30 mouse cellular contexts compared by ENCODE assay signal in genomic region chr13:74029013-74029412, GRCm38 (mm10). TPM values are rescaled to one million over a fixed set of nuclear protein-coding genes. Genes with fewer than 3 reads are reported as not detected.
DNase-seq lines count a peak whose midpoint lies in the region; ATAC-seq and TF ChIP-seq lines count a peak whose summit lies in the region.
"Had no signal": no experiment of that assay in that cellular context is flagged by ENCODE, and none has a peak within 500 bp of the region (broad histone marks: within the 10 kb centered on the region; RNA-seq: fewer than 3 reads in every experiment).

No protein-coding gene starts in this region.

- peaks cover 5% of the 10 kb centered on the region; the same call in 1 of the 2 replicates for H3K36me3 ChIP-seq in heart, embryonic 10.5 days
- H3K36me3 ChIP-seq in heart, embryonic 11.5 days (ENCODE audit: control insufficient read depth, insufficient read depth, low read length), result no peaks in the 10 kb centered on the region
- H3K36me3 ChIP-seq in liver, embryonic 12.5 days, result no peaks in the 10 kb centered on the region
- H3K36me3 ChIP-seq: embryonic facial prominence, embryonic 13.5 days; forebrain, embryonic 15.5 days; limb, embryonic 12.5 days; midbrain, embryonic 10.5 days had no signal

- intact Hi-C loops in left cerebral cortex, adult 2 months (cut with DNase I), result no loop called here
- intact Hi-C loops in left cerebral cortex, postnatal 36 days (cut with DNase I), result no loop called here

- H3K9ac ChIP-seq in heart, embryonic 11.5 days (ENCODE audit: low read depth, low read length), result no peak overlapping the region
- H3K9ac ChIP-seq in liver, embryonic 12.5 days, result no peak overlapping the region
- H3K9ac ChIP-seq: embryonic facial prominence, embryonic 13.5 days; forebrain, embryonic 15.5 days; hindbrain, embryonic 13.5 days; limb, embryonic 12.5 days; midbrain, embryonic 15.5 days had no signal

- TF ChIP-seq CTCF in cerebellum, adult 2 months (IDR thresholded peaks at IDR 0.05; ENCODE audit: borderline replicate concordance, insufficient read depth, low read depth, low read length), result no peak
- no peak for TF ChIP-seq CTCF in left cerebral cortex, adult 2 months (IDR thresholded peaks at IDR 0.05)

- H3K9me3 ChIP-seq in heart, embryonic 10.5 days, result no peaks in the 10 kb centered on the region
- H3K9me3 ChIP-seq in heart, embryonic 11.5 days (replicated peaks; ENCODE audit: control insufficient read depth, low read length), result no peaks in the 10 kb centered on the region
- H3K9me3 ChIP-seq in liver, embryonic 12.5 days (replicated peaks), result no peaks in the 10 kb centered on the region
- H3K9me3 ChIP-seq: embryonic facial prominence, embryonic 13.5 days; forebrain, embryonic 10.5 days; forebrain, embryonic 15.5 days; hindbrain, embryonic 13.5 days; limb, embryonic 12.5 days; midbrain, embryonic 10.5 days; midbrain, embryonic 15.5 days had no signal

- no peaks in the 10 kb centered on the region for H3K27me3 ChIP-seq in cerebellum, adult 2 months (ENCODE audit: control insufficient read depth, insufficient read depth, low read length)
- H3K27me3 ChIP-seq in heart, embryonic 10.5 days (ENCODE audit: insufficient read depth, poor library complexity, severe bottlenecking), result no peaks in the 10 kb centered on the region
- H3K27me3 ChIP-seq in heart, embryonic 11.5 days (ENCODE audit: control insufficient read depth, insufficient read depth, low read length), result no peaks in the 10 kb centered on the region
- no peaks in the 10 kb centered on the region for H3K27me3 ChIP-seq in liver, embryonic 12.5 days (replicated peaks)
- H3K27me3 ChIP-seq: CH12.LX; embryonic facial prominence, embryonic 13.5 days; forebrain, embryonic 15.5 days; hindbrain, embryonic 13.5 days; limb, embryonic 12.5 days; midbrain, embryonic 15.5 days had no signal

- no peak for ATAC-seq in heart, embryonic 11.5 days (replicated peaks; ENCODE audit: insufficient number of reproducible peaks, low FRiP score, low TSS enrichment)
- no peak for ATAC-seq in liver, embryonic 12.5 days
- ATAC-seq: forebrain, embryonic 15.5 days; intestine, embryonic 16.5 days; lung, postnatal 0 days; midbrain, embryonic 15.5 days had no signal

- peaks cover 24% of the 10 kb centered on the region for H3K4me1 ChIP-seq in cerebellum, adult 2 months (ENCODE audit: control insufficient read depth, insufficient read depth, low read length)
- peaks cover 29% of the 10 kb centered on the region for H3K4me1 ChIP-seq in heart, embryonic 10.5 days
- H3K4me1 ChIP-seq in heart, embryonic 11.5 days (ENCODE audit: control insufficient read depth, insufficient read depth, low read length), result peaks cover 6% of the 10 kb centered on the region
- no peaks in the 10 kb centered on the region for H3K4me1 ChIP-seq in liver, embryonic 12.5 days
- H3K4me1 ChIP-seq: embryonic facial prominence, embryonic 13.5 days; forebrain, embryonic 10.5 days; limb, embryonic 12.5 days; midbrain, embryonic 10.5 days had no signal

- H3K27ac ChIP-seq in cerebellum, adult 2 months (ENCODE audit: insufficient read depth, low read length), result peak overlapping the region; percentile 57; the same call in 1 of the 2 replicates
- 0 out of 2 replicates have a peak overlapping the region, but pooled peaks have one; percentile 3 for H3K27ac ChIP-seq in heart, embryonic 10.5 days
- H3K27ac ChIP-seq in heart, embryonic 11.5 days (ENCODE audit: low read depth, low read length), result no peak overlapping the region
- peak overlapping the region; percentile 70 for H3K27ac ChIP-seq in left cerebral cortex, adult 2 months
- H3K27ac ChIP-seq in liver, embryonic 12.5 days, result no peak overlapping the region
- H3K27ac ChIP-seq: embryonic facial prominence, embryonic 13.5 days; forebrain, embryonic 10.5 days; forebrain, embryonic 15.5 days; hindbrain, embryonic 13.5 days; kidney, postnatal 0 days; limb, embryonic 12.5 days; macrophage; midbrain, embryonic 10.5 days; midbrain, embryonic 15.5 days had no signal

- TF ChIP-seq POLR2A in cerebellum, adult 2 months (IDR thresholded peaks at IDR 0.05; ENCODE audit: borderline replicate concordance, insufficient read depth, low read length), result no peak

- no peak overlapping the region for H3K4me3 ChIP-seq in cerebellum, adult 2 months (replicated peaks; ENCODE audit: insufficient read depth, low read depth, low read length)
- no peak overlapping the region for H3K4me3 ChIP-seq in heart, embryonic 10.5 days
- H3K4me3 ChIP-seq in heart, embryonic 11.5 days (ENCODE audit: low read depth, low read length), result no peak overlapping the region
- H3K4me3 ChIP-seq in left cerebral cortex, adult 2 months, result no peak overlapping the region
- H3K4me3 ChIP-seq in liver, embryonic 12.5 days, result no peak overlapping the region
- H3K4me3 ChIP-seq: embryonic facial prominence, embryonic 13.5 days; forebrain, embryonic 10.5 days; forebrain, embryonic 15.5 days; hindbrain, embryonic 13.5 days; limb, embryonic 12.5 days; midbrain, embryonic 10.5 days; midbrain, embryonic 15.5 days had no signal

- H3K4me2 ChIP-seq in heart, embryonic 11.5 days, result no peak overlapping the region
- no peak overlapping the region for H3K4me2 ChIP-seq in liver, embryonic 12.5 days
- H3K4me2 ChIP-seq: embryonic facial prominence, embryonic 13.5 days; forebrain, embryonic 15.5 days; hindbrain, embryonic 13.5 days; limb, embryonic 12.5 days; midbrain, embryonic 15.5 days had no signal

- DNase-seq in cerebellum, adult 2 months, result no peak
- DNase-seq in cerebellum, adult 9-10 months, result no peak
- no peak for DNase-seq in heart, embryonic 10.5 days (ENCODE audit: low spot score)
- no peak for DNase-seq in left cerebral cortex, adult 2 months (ENCODE audit: extremely low spot score in 1 of 2, low spot score in 2 of 2)
- DNase-seq in left cerebral cortex, postnatal 36 days (ENCODE audit: low spot score in 2 of 2), result no peak
- no peak for DNase-seq in lung, postnatal 36 days
- DNase-seq: adrenal gland, adult 8-10 months; cerebellum, adult 8-10 months; cerebellum, postnatal 36 days; kidney, adult 8-10 months; kidney, postnatal 4 days; layer of hippocampus, adult 9-11 months; right cerebral cortex, adult 18-20 months; right cerebral cortex, postnatal 4 days; thymus, adult 2 months; thymus, postnatal 36 days had no signal

- WGBS in cerebellum, adult 2 months, result 93% methylated on average over 2 of the region's 2 CpGs
- WGBS in heart, embryonic 10.5 days, result 63% methylated on average over 2 of the region's 2 CpGs
- 68% methylated on average over 2 of the region's 2 CpGs for WGBS in heart, embryonic 11.5 days (ENCODE audit: insufficient replicate concordance)
- 52% methylated on average over 2 of the region's 2 CpGs for WGBS in liver, embryonic 12.5 days (ENCODE audit: insufficient replicate concordance)

RNA-seq across cellular contexts. Expression of gene Tppp, which starts 19.8 kb away (rescaled TPM):
- polyA plus RNA-seq in cerebellum, adult 2 months (2012; rRNA removed), result 178 and 180 TPM in 2 replicates
- polyA plus RNA-seq in heart, embryonic 10.5 days (2016; fragmentation: Nextera tagmentation; extraction: Ambion mirVana), result 1.9 and 3.4 TPM in 2 replicates
- polyA plus RNA-seq in heart, embryonic 11.5 days (2014; fragmentation: Nextera tagmentation; extraction: Ambion mirVana), result 2.7 and 3.2 TPM in 2 replicates
- total RNA-seq in left cerebral cortex, adult 2 months (2021), result 100 to 1,000 TPM; 325 to 339 TPM
- 100 to 1,000 TPM; 340 to 404 TPM for total RNA-seq in left cerebral cortex, postnatal 36 days (2021)
- 0.32 and 0.39 TPM in 2 replicates for polyA plus RNA-seq in liver, embryonic 12.5 days (2016; fragmentation: Nextera tagmentation; extraction: Ambion mirVana)

RNA-seq across cellular contexts. Expression of gene Cep72, which starts 33.1 kb away (rescaled TPM):
- polyA plus RNA-seq in cerebellum, adult 2 months (2012; rRNA removed), result 8.2 and 9.7 TPM in 2 replicates
- polyA plus RNA-seq in heart, embryonic 10.5 days (2016; fragmentation: Nextera tagmentation; extraction: Ambion mirVana), result 16.0 and 16.4 TPM in 2 replicates
- polyA plus RNA-seq in heart, embryonic 11.5 days (2014; fragmentation: Nextera tagmentation; extraction: Ambion mirVana), result 11.2 and 18.8 TPM in 2 replicates
- total RNA-seq in left cerebral cortex, adult 2 months (2021), result 1 to 10 TPM in 1 of 2 experiments, under 1 TPM in 1; 0.63 to 1.2 TPM
- 1 to 10 TPM; 1.6 to 2.2 TPM for total RNA-seq in left cerebral cortex, postnatal 36 days (2021)
- polyA plus RNA-seq in liver, embryonic 12.5 days (2016; fragmentation: Nextera tagmentation; extraction: Ambion mirVana), result 9.1 and 9.4 TPM in 2 replicates

Comparison
In these comparisons a context has a peak if more than half of its experiments do, and no peak if none do; other contexts are left out.
1. H3K27ac ChIP-seq: peak in cerebellum, adult 2 months (single experiment), heart, embryonic 10.5 days (single experiment) and left cerebral cortex, adult 2 months (single experiment); none in heart, embryonic 11.5 days (single experiment) and liver, embryonic 12.5 days (single experiment).
2. RNA of gene Tppp, which starts 19.8 kb away (polyA plus RNA-seq): 178 to 180 TPM in cerebellum, adult 2 months; 2.7 to 3.2 TPM in heart, embryonic 11.5 days, 1.9 to 3.4 TPM in heart, embryonic 10.5 days and 0.32 to 0.39 TPM in liver, embryonic 12.5 days; every median in the first group is over 10 times any median in the second.